Mouse (Mus musculus) CH12.LX (cell line): ENCODE measurements at regions not wholly inside any gene's neighbourhood (a gene's known extent, or its start where the extent isn't known, plus 50 kb on each side); places are given as distances from the start of the nearest gene placed in this dataset.

Source experiments
- DNase-seq: peaks from one replicate; pipeline ENCODE4 v3.0.0-alpha.2; 2013; ENCODE audit errors: extremely low read depth
- H3K27ac ChIP-seq: 2 replicates; pipeline ENCODE4 v1.5.1; 2012; ENCODE audit warnings: low read depth, mild to moderate bottlenecking, control low read depth, moderate library complexity; ENCODE audit not compliant: insufficient read depth
- H3K27me3 ChIP-seq: replicated peaks from 2 replicates; pipeline ENCODE3; 2012; ENCODE audit warnings: inconsistent platforms
- H3K36me3 ChIP-seq, 2 experiments: replicated peaks in 1 of 2; 2 replicates each; pipeline versions ENCODE3 to v1.6.1; 2012; ENCODE audit warnings: inconsistent platforms in 1 of 2, low read length in 1 of 2, mild to moderate bottlenecking in 1 of 2, mixed read lengths in 1 of 2, moderate library complexity in 1 of 2; ENCODE audit not compliant: control insufficient read depth in 1 of 2, insufficient read depth in 1 of 2
- H3K4me1 ChIP-seq, 2 experiments: 2 replicates each; pipeline ENCODE4 v1.6.1; 2012; ENCODE audit warnings: inconsistent platforms in 1 of 2, moderate library complexity in 1 of 2; ENCODE audit not compliant: insufficient read depth in 2 of 2, control insufficient read depth in 1 of 2
- H3K4me2 ChIP-seq: 2 replicates; pipeline ENCODE4 v1.6.1; 2012; ENCODE audit warnings: low read depth, mild to moderate bottlenecking, control low read depth; ENCODE audit not compliant: poor library complexity, insufficient read depth, severe bottlenecking
- H3K4me3 ChIP-seq, 3 experiments: fragments of 150-350 bp in 1 of 3; sonication (generic) in 1 of 3; replicated peaks in 1 of 3; 2 replicates each; pipeline versions ENCODE3 to v1.5.1; 2011 to 2012; ENCODE audit warnings: low read depth in 2 of 3, low read length in 2 of 3, mild to moderate bottlenecking in 2 of 3, moderate library complexity in 2 of 3, control low read depth in 1 of 3, improper control_type of control experiment in 1 of 3, inconsistent platforms in 1 of 3, mixed read lengths in 1 of 3; ENCODE audit not compliant: poor library complexity in 1 of 3
- H3K79me2 ChIP-seq: replicated peaks from 2 replicates; pipeline ENCODE4 v1.6.1; 2012; ENCODE audit warnings: mild to moderate bottlenecking, moderate library complexity; ENCODE audit not compliant: control insufficient read depth, poor library complexity, insufficient read depth, severe bottlenecking; ENCODE audit errors: extremely low read depth
- H3K9ac ChIP-seq: 2 replicates; pipeline ENCODE4 v1.6.1; 2012; ENCODE audit warnings: low read depth, mild to moderate bottlenecking, control low read depth, moderate library complexity; ENCODE audit not compliant: insufficient read depth
- H3K9me3 ChIP-seq: replicated peaks from 2 replicates; pipeline ENCODE3; 2012; ENCODE audit warnings: low read length, inconsistent platforms, mixed read lengths
- BHLHE40 ChIP-seq: IDR thresholded peaks from 2 replicates; pipeline ENCODE4 v1.6.1; 2011; ENCODE audit warnings: mild to moderate bottlenecking, low read depth, low read length, improper control_type of control experiment
- CHD2 ChIP-seq: IDR thresholded peaks from 2 replicates; pipeline ENCODE4 v1.6.1; 2011; ENCODE audit warnings: low read length, improper control_type of control experiment
- CTCF ChIP-seq, 2 experiments: IDR thresholded peaks in 1 of 2; conservative IDR thresholded peaks in 1 of 2; 2 replicates each; pipeline ENCODE4 v1.5.1; 2011 to 2012; ENCODE audit warnings: low read depth in 2 of 2, low read length in 2 of 2, improper control_type of control experiment in 1 of 2, inconsistent platforms in 1 of 2, mild to moderate bottlenecking in 1 of 2, moderate library complexity in 1 of 2
- E2F4 ChIP-seq: IDR thresholded peaks from 2 replicates; pipeline ENCODE4 v1.6.1; 2011; ENCODE audit warnings: low read depth, low read length, improper control_type of control experiment; ENCODE audit not compliant: insufficient replicate concordance
- ELF1 ChIP-seq: IDR thresholded peaks from 2 replicates; pipeline ENCODE4 v1.6.1; 2014; ENCODE audit warnings: low read depth, mild to moderate bottlenecking, inconsistent platforms, low read length, improper control_type of control experiment
- EP300 ChIP-seq: IDR thresholded peaks from 2 replicates; pipeline ENCODE4 v1.6.1; 2011; ENCODE audit warnings: low read length, improper control_type of control experiment
- HCFC1 ChIP-seq: IDR thresholded peaks from 2 replicates; pipeline ENCODE4 v1.6.1; 2012; ENCODE audit warnings: low read depth, mild to moderate bottlenecking, inconsistent platforms, low read length, improper control_type of control experiment
- IRF4 ChIP-seq: IDR thresholded peaks from 2 replicates; pipeline ENCODE4 v1.6.1; 2014; ENCODE audit warnings: low read depth, mild to moderate bottlenecking, inconsistent platforms, low read length, improper control_type of control experiment
- JUN ChIP-seq: IDR thresholded peaks from 2 replicates; pipeline ENCODE4 v1.6.1; 2011; ENCODE audit warnings: low read depth, mild to moderate bottlenecking, low read length, improper control_type of control experiment, moderate library complexity; ENCODE audit not compliant: insufficient read depth
- JUND ChIP-seq: conservative IDR thresholded peaks from 2 replicates; pipeline ENCODE4 v1.6.1; 2011; ENCODE audit warnings: low read depth, low read length, improper control_type of control experiment
- MAFK ChIP-seq: IDR thresholded peaks from 2 replicates; pipeline ENCODE4 v1.6.1; 2011; ENCODE audit warnings: low read length, improper control_type of control experiment; ENCODE audit not compliant: insufficient replicate concordance
- MAX ChIP-seq: IDR thresholded peaks from 2 replicates; pipeline ENCODE4 v1.6.1; 2011; ENCODE audit warnings: low read length, improper control_type of control experiment
- MAZ ChIP-seq: IDR thresholded peaks from 2 replicates; pipeline ENCODE4 v1.6.1; 2012; ENCODE audit warnings: low read depth, mild to moderate bottlenecking, inconsistent platforms, low read length, improper control_type of control experiment, moderate library complexity
- MXI1 ChIP-seq: IDR thresholded peaks from 2 replicates; pipeline ENCODE4 v1.6.1; 2011; ENCODE audit warnings: mild to moderate bottlenecking, low read depth, low read length, improper control_type of control experiment
- MYC ChIP-seq: IDR thresholded peaks from 2 replicates; pipeline ENCODE4 v1.6.1; 2011; ENCODE audit warnings: low read depth, mild to moderate bottlenecking, improper control_type of control experiment, low read length
- NELFE ChIP-seq: IDR thresholded peaks from 2 replicates; pipeline ENCODE4 v1.6.1; 2011; ENCODE audit warnings: low read depth, low read length, improper control_type of control experiment
- NRF1 ChIP-seq: IDR thresholded peaks from 2 replicates; pipeline ENCODE4 v1.6.1; 2014; ENCODE audit warnings: low read depth, mild to moderate bottlenecking, inconsistent platforms, low read length, improper control_type of control experiment, moderate library complexity
- POLR2A ChIP-seq: IDR thresholded peaks from 2 replicates; pipeline ENCODE4 v1.6.1; 2011; ENCODE audit warnings: low read depth, mild to moderate bottlenecking, improper control_type of control experiment, low read length
- RAD21 ChIP-seq: IDR thresholded peaks from 2 replicates; pipeline ENCODE4 v1.6.1; 2011; ENCODE audit warnings: low read depth, mild to moderate bottlenecking, low read length, improper control_type of control experiment, moderate library complexity
- RCOR1 ChIP-seq: conservative IDR thresholded peaks from 2 replicates; pipeline ENCODE4 v1.6.1; 2012; ENCODE audit warnings: low read depth, mild to moderate bottlenecking, inconsistent platforms, low read length, improper control_type of control experiment
- TBP ChIP-seq: conservative IDR thresholded peaks from 2 replicates; pipeline ENCODE4 v1.6.1; 2011; ENCODE audit warnings: low read depth, low read length, improper control_type of control experiment
- TCF12 ChIP-seq: IDR thresholded peaks from 2 replicates; pipeline ENCODE4 v1.6.1; 2014; ENCODE audit warnings: low read depth, mild to moderate bottlenecking, inconsistent platforms, low read length, improper control_type of control experiment
- UBTF ChIP-seq: IDR thresholded peaks from 2 replicates; pipeline ENCODE4 v1.6.1; 2012; ENCODE audit warnings: low read depth, mild to moderate bottlenecking, inconsistent platforms, low read length, improper control_type of control experiment, moderate library complexity
- USF1 ChIP-seq: IDR thresholded peaks from 2 replicates; pipeline ENCODE4 v1.6.1; 2014; ENCODE audit warnings: low read depth, mild to moderate bottlenecking, inconsistent platforms, low read length, improper control_type of control experiment
- USF2 ChIP-seq: conservative IDR thresholded peaks from 2 replicates; pipeline ENCODE4 v1.6.1; 2011; ENCODE audit warnings: low read depth, low read length, improper control_type of control experiment
- ZC3H11A ChIP-seq: IDR thresholded peaks from 2 replicates; pipeline ENCODE4 v1.6.1; 2012; ENCODE audit warnings: low read depth, mild to moderate bottlenecking, inconsistent platforms, low read length, improper control_type of control experiment
- ZKSCAN1 ChIP-seq: IDR thresholded peaks from 2 replicates; pipeline ENCODE4 v1.6.1; 2012; ENCODE audit warnings: low read depth, inconsistent platforms, low read length, improper control_type of control experiment, borderline replicate concordance
- dilution Hi-C: fragments of 300-500 bp; cut with MboI; formaldehyde crosslinking; loops from 2 replicates; pipeline ENCODE4 v1.14.3; 2020; ENCODE audit warnings: low sequenced_read_pairs; ENCODE audit not compliant: extremely low pct_unique_long_range_greater_than_20kb, extremely low pct_ligation_motif_present
- in situ Hi-C: fragments of 300-500 bp; cut with MboI; formaldehyde crosslinking; loops from 3 replicates; pipeline ENCODE4 v1.14.3; 2019; ENCODE audit warnings: low sequenced_read_pairs, low pct_ligation_motif_present, low pct_unique_long_range_greater_than_20kb, mixed read lengths

DNA sequence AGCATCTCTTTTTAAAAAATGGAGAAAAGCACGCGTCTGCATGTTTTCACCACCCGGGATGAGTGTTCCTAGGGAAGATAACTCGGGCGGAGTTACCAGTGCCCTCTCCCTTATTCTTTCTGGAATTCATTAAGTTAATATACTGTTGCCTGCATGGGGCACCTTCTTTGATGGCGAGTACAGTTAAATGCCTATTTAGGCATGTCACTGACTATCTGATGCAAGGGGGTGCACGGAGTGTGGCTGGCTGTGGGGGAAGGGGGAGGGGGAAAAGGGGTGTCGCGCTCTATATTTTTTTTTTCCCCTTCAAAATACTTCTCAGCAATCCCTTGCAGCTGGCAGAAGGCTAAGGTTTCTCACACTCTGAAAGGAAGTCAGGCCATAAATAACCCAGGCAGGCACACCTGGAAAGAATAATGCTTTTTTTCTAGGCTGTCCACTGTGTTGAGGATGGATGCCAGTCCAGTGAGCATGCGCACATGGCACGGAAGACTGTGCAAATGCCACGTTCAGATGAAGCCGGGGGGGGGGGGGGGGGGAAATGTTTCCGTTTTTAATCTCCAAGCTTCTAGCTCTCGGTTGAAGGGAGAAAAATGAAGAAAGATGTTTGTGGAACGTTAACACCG is 114.8 kb upstream of the Zfhx3 start:
- Histone ChIP-seq H3K9me3 (no peaks in the 10 kb centered on the region), H3K9ac (no peak overlapping the region), H3K36me3 (no peaks in the 10 kb centered on the region), H3K79me2 (no peaks in the 10 kb centered on the region), H3K4me2 (no peak overlapping the region), H3K27ac (no peak overlapping the region), H3K4me1 (peaks cover 0 to 5% of the 10 kb centered on the region in 2 experiments; a peak in 1 of 4 replicates), H3K4me3 (no peak overlapping the region), H3K27me3 (no peaks in the 10 kb centered on the region)
- in situ Hi-C loops (no loop called here), dilution Hi-C loops (no loop called here)
- DNase-seq: no peak
- no peak for TF ChIP-seq NRF1
- no peak for TF ChIP-seq ELF1
- no peak for TF ChIP-seq USF2
- no peak for TF ChIP-seq USF1
- no peak for TF ChIP-seq RAD21
- TF ChIP-seq TBP: no peak
- no peak for TF ChIP-seq HCFC1
- no peak for TF ChIP-seq MXI1
- no peak for TF ChIP-seq CHD2
- no peak for TF ChIP-seq BHLHE40
- no peak for TF ChIP-seq MYC
- TF ChIP-seq MAX: no peak
- TF ChIP-seq MAFK: no peak
- no peak for TF ChIP-seq UBTF
- TF ChIP-seq E2F4: no peak
- TF ChIP-seq IRF4: no peak
- no peak for TF ChIP-seq TCF12
- TF ChIP-seq ZKSCAN1: no peak

DNA sequence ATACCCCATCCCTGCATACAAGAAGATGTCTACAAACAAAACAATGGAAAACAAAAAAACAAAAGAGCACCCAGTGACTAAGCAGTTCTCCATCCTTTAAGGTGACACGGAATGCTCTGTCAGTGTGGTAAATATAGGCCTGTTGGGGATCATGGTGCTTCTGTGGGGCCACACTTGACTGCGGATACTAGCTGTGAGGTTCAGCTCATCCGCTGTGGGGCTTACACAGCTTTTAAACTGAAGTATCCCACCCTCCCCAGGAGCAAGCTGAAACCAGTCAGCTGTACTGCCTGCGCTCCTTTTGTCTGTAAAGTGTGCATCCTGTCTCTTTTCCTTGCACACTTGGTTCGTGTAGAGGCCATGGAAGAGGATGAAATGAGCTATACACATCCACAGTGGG is 113.9 kb upstream of the Zfhx3 start:
- dilution Hi-C loops: no loop called here
- Histone ChIP-seq H3K27ac (no peak overlapping the region), H3K36me3 (no peaks in the 10 kb centered on the region), H3K4me1 (peaks cover 0 to 5% of the 10 kb centered on the region in 2 experiments; a peak in 1 of 4 replicates), H3K4me3 (no peak overlapping the region), H3K9ac (no peak overlapping the region), H3K27me3 (no peaks in the 10 kb centered on the region), H3K79me2 (no peaks in the 10 kb centered on the region), H3K4me2 (no peak overlapping the region), H3K9me3 (no peaks in the 10 kb centered on the region)
- TF ChIP-seq MAZ (no peak), CTCF (conservative IDR thresholded peaks at IDR 0.05 in 1 of 2, IDR thresholded peaks at IDR 0.05 in 1 of 2; ENCODE audit: low read depth in 2 of 2, low read length in 2 of 2) (no peak), NRF1 (no peak), MAX (no peak), JUN (no peak), NELFE (no peak), JUND (no peak), POLR2A (no peak), TCF12 (no peak), ZC3H11A (no peak), IRF4 (no peak), E2F4 (no peak), RCOR1 (no peak), EP300 (no peak), CHD2 (no peak)
- in situ Hi-C loops: no loop called here
- DNase-seq: no peak
